Comparison of ENCODE assay signal across 9 mouse cellular contexts in the genomic region with DNA sequence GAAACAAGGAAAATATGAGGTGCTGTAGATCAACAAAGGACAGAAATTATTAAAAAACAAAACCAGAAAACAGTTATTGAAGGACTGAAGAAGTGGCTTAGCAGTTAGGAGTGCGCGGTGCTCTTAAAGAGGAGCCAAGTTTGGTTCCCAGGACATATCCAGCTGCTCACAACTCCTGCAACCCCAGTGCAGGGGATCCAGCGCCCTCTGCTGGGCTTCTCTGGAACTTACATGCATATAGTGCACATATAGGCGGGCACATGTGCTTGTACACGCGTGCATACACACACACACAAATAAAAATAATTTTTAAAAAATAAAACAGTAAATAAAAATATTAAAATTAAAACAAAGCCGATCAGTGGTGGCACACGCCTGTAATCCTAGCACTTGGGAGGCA. TPM values are rescaled to one million over a fixed set of nuclear protein-coding genes. Genes with fewer than 3 reads are reported as not detected.
DNase-seq lines count a peak whose midpoint lies in the region; ATAC-seq lines count a peak whose summit lies in the region.
"Had no signal": no experiment of that assay in that cellular context is flagged by ENCODE, and none has a peak within 500 bp of the region (broad histone marks: within the 10 kb centered on the region; RNA-seq: fewer than 3 reads in every experiment).

No protein-coding gene starts in this region.

- H3K27me3 ChIP-seq in liver, embryonic 11.5 days (replicated peaks; ENCODE audit: control insufficient read depth, insufficient read depth, low read length): no peaks in the 10 kb centered on the region
- H3K27me3 ChIP-seq in embryonic facial prominence, embryonic 10.5 days (replicated peaks; ENCODE audit: low read depth, poor library complexity, severe bottlenecking): no peaks in the 10 kb centered on the region

- H3K4me1 ChIP-seq in liver, embryonic 11.5 days (replicated peaks; ENCODE audit: control insufficient read depth, insufficient read depth, low read length): no peaks in the 10 kb centered on the region
- H3K4me1 ChIP-seq in embryonic facial prominence, embryonic 10.5 days: peaks cover 1% of the 10 kb centered on the region; the same call in 1 of the 2 replicates

- H3K9ac ChIP-seq in liver, embryonic 11.5 days (ENCODE audit: low read depth, low read length): no peak overlapping the region

- ATAC-seq in liver, embryonic 11.5 days (replicated peaks; ENCODE audit: low FRiP score): no peak

- peak; percentile 44 for DNase-seq in adrenal gland, postnatal 14 days
- DNase-seq in adrenal gland, adult 8-10 months: no peak
- DNase-seq in liver: peak; percentile 29
- DNase-seq in liver, embryonic 11.5 days (ENCODE audit: low spot score): no peak
- DNase-seq in embryonic facial prominence, embryonic 10.5 days (ENCODE audit: low spot score): peak; percentile 28
- DNase-seq in testis, postnatal 10 days (ENCODE audit: low spot score): peak; percentile 57
- DNase-seq in urinary bladder, adult 2 months (ENCODE audit: low spot score): no peak
- DNase-seq in urinary bladder, postnatal 36 days (ENCODE audit: low spot score in 2 of 2): no peak

- H3K27ac ChIP-seq in liver, embryonic 11.5 days (ENCODE audit: low read depth, low read length): no peak overlapping the region
- no peak overlapping the region for H3K27ac ChIP-seq in embryonic facial prominence, embryonic 10.5 days (replicated peaks)

- H3K9me3 ChIP-seq in liver, embryonic 11.5 days (ENCODE audit: control insufficient read depth, low read length): no peaks in the 10 kb centered on the region
- no peaks in the 10 kb centered on the region for H3K9me3 ChIP-seq in embryonic facial prominence, embryonic 10.5 days

- 75% methylated on average over 8 of the region's 8 CpGs for WGBS in liver, embryonic 11.5 days
- WGBS in embryonic facial prominence, embryonic 10.5 days: 82% methylated on average over 8 of the region's 8 CpGs

- H3K4me2 ChIP-seq in liver, embryonic 11.5 days: no peak overlapping the region

- H3K36me3 ChIP-seq in liver, embryonic 11.5 days (ENCODE audit: control insufficient read depth, insufficient read depth, low read length): no peaks in the 10 kb centered on the region
- H3K36me3 ChIP-seq in embryonic facial prominence, embryonic 10.5 days (replicated peaks): no peaks in the 10 kb centered on the region

- no peak overlapping the region for H3K4me3 ChIP-seq in liver, embryonic 11.5 days (ENCODE audit: low read depth, low read length)
- no peak overlapping the region for H3K4me3 ChIP-seq in embryonic facial prominence, embryonic 10.5 days
- H3K4me3 ChIP-seq: myocyte had no signal

RNA-seq across cellular contexts. Expression of a gene that starts 59.6 kb away (rescaled TPM):
- total RNA-seq in adrenal gland, postnatal 14 days (2021): 70.5 and 77.0 TPM in 2 replicates
- total RNA-seq in adrenal gland, adult 8-10 months (2022): 10 to 100 TPM; 73.4 to 85.3 (median 75.3) TPM
- 133 and 150 TPM in 2 replicates for polyA plus RNA-seq in liver, embryonic 11.5 days (2014; fragmentation: Nextera tagmentation; extraction: Ambion mirVana)
- 129 and 138 TPM in 2 replicates for polyA plus RNA-seq in embryonic facial prominence, embryonic 10.5 days (2016; fragmentation: Nextera tagmentation; extraction: Ambion mirVana)
- polyA plus RNA-seq in urinary bladder, adult 2 months (2012; rRNA removed): 63.4 and 81.9 TPM in 2 replicates

Comparison
In these comparisons a context has a peak if more than half of its experiments do, and no peak if none do; other contexts are left out.
1. DNase-seq: peak in adrenal gland, postnatal 14 days (single experiment), liver (single experiment), embryonic facial prominence, embryonic 10.5 days (single experiment) and testis, postnatal 10 days (single experiment); none in adrenal gland, adult 8-10 months (single experiment), liver, embryonic 11.5 days (single experiment), urinary bladder, adult 2 months (single experiment) and urinary bladder, postnatal 36 days (0 of 2).